Mouse (Mus musculus): Measurements from ENCODE around the gene Ints2.

GRCm38 (mm10) chr11:86205876-86206275 is 51.5 kb downstream of the Ints2 start:
- no peak for TF ChIP-seq CTCF (IDR thresholded peaks at IDR 0.05; ENCODE audit: control insufficient read depth, insufficient read depth, insufficient replicate concordance, low read depth, low read length)
- no peak for TF ChIP-seq POLR2A (IDR thresholded peaks at IDR 0.05; ENCODE audit: control insufficient read depth, low read depth, low read length)
